ENCODE assay signal across 10 mouse cellular contexts in genomic region chr12:102309099-102309799, GRCm38 (mm10). TPM values are rescaled to one million over a fixed set of nuclear protein-coding genes. Genes with fewer than 3 reads are reported as not detected.
DNase-seq lines count a peak whose midpoint lies in the region; ATAC-seq and TF ChIP-seq lines count a peak whose summit lies in the region.
"Had no signal": no experiment of that assay in that cellular context is flagged by ENCODE, and none has a peak within 500 bp of the region (broad histone marks: within the 10 kb centered on the region; RNA-seq: fewer than 3 reads in every experiment).

No protein-coding gene starts in this region.

- H3K27me3 ChIP-seq in heart, embryonic 13.5 days (replicated peaks) = no peaks in the 10 kb centered on the region
- no peaks in the 10 kb centered on the region for H3K27me3 ChIP-seq in thymus, adult 2 months (ENCODE audit: control insufficient read depth, insufficient read depth, low read length)
- H3K27me3 ChIP-seq: intestine, embryonic 15.5 days had no signal

- no peak for ATAC-seq in heart, embryonic 13.5 days (ENCODE audit: extremely low read depth, insufficient number of reproducible peaks, low FRiP score, low TSS enrichment)
- no peak for ATAC-seq in megakaryocyte progenitor cell, adult 5-6 weeks (replicated peaks; ENCODE audit: poor library complexity)

- TF ChIP-seq CTCF in left cerebral cortex, adult 2 months (IDR thresholded peaks at IDR 0.05) = no peak
- TF ChIP-seq CTCF in thymus, adult 2 months (IDR thresholded peaks at IDR 0.05; ENCODE audit: borderline replicate concordance, control insufficient read depth, extremely low read depth, insufficient read depth, low read length, poor library complexity) = no peak

- no peak for DNase-seq in heart, postnatal 36 days
- DNase-seq in left cerebral cortex, adult 2 months (ENCODE audit: extremely low spot score in 1 of 2, low spot score in 2 of 2) = no peak
- DNase-seq in left cerebral cortex, adult 9 months (ENCODE audit: low spot score in 2 of 2) = no peak
- peak; percentile 35 for DNase-seq in thymus, adult 2 months
- DNase-seq in thymus, postnatal 4 days = no peak
- DNase-seq in embryo, embryonic 10.5 days (ENCODE audit: low spot score) = no peak
- DNase-seq: cerebellum, adult 2 months had no signal

- 75% methylated on average over 11 of the region's 11 CpGs for WGBS in heart, embryonic 13.5 days
- 54% methylated on average over 11 of the region's 11 CpGs for WGBS in thymus, adult 2 months

- H3K36me3 ChIP-seq in heart, embryonic 13.5 days = peaks cover 20% of the 10 kb centered on the region
- H3K36me3 ChIP-seq in thymus, adult 2 months (ENCODE audit: control insufficient read depth, insufficient read depth, low read length) = no peaks in the 10 kb centered on the region

- H3K27ac ChIP-seq in heart, embryonic 13.5 days (replicated peaks) = peak overlapping the region; percentile 97
- peak overlapping the region; percentile 59; the same call in 1 of the 2 replicates for H3K27ac ChIP-seq in left cerebral cortex, adult 2 months
- peak overlapping the region; percentile 76 for H3K27ac ChIP-seq in thymus, adult 2 months (ENCODE audit: control insufficient read depth, insufficient read depth, low read length)

- H3K4me1 ChIP-seq in heart, embryonic 13.5 days = peaks cover 62% of the 10 kb centered on the region
- peaks cover 52% of the 10 kb centered on the region for H3K4me1 ChIP-seq in thymus, adult 2 months (replicated peaks; ENCODE audit: control insufficient read depth, insufficient read depth, low read length)

- H3K9ac ChIP-seq in heart, embryonic 13.5 days = no peak overlapping the region
- H3K9ac ChIP-seq: intestine, embryonic 15.5 days had no signal

- intact Hi-C loops in heart, postnatal 36 days (cut with DNase I) = no loop called here
- intact Hi-C loops in left cerebral cortex, adult 2 months (cut with DNase I) = loop anchor here (5.0 kb wide), 1 partner anchor 57 kb away; no protein-coding TSS in a partner anchor

- TF ChIP-seq POLR2A in thymus, adult 2 months (IDR thresholded peaks at IDR 0.05; ENCODE audit: control insufficient read depth, extremely low read depth, insufficient read depth, low read length, poor library complexity) = no peak

- no peak overlapping the region for H3K4me2 ChIP-seq in heart, embryonic 13.5 days
- H3K4me2 ChIP-seq: intestine, embryonic 15.5 days had no signal

- H3K9me3 ChIP-seq in heart, embryonic 13.5 days = no peaks in the 10 kb centered on the region
- H3K9me3 ChIP-seq: intestine, embryonic 15.5 days had no signal

- H3K4me3 ChIP-seq in heart, embryonic 13.5 days = no peak overlapping the region
- no peak overlapping the region for H3K4me3 ChIP-seq in left cerebral cortex, adult 2 months
- H3K4me3 ChIP-seq in thymus, adult 2 months (ENCODE audit: control insufficient read depth, insufficient read depth, low read length) = no peak overlapping the region
- H3K4me3 ChIP-seq: intestine, embryonic 15.5 days had no signal

RNA-seq across cellular contexts. Expression of gene Rin3, which starts 26.4 kb away (rescaled TPM):
- polyA plus RNA-seq in heart, embryonic 13.5 days (2015; fragmentation: Nextera tagmentation; extraction: Ambion mirVana) = 8.0 and 10.2 TPM in 2 replicates
- 10 to 100 TPM; 13.7 to 21.0 TPM for total RNA-seq in heart, postnatal 36 days (2021)
- total RNA-seq in left cerebral cortex, adult 2 months (2021) = 1 to 10 TPM; 3.8 to 5.9 TPM
- 25.4 and 33.8 TPM in 2 replicates for polyA plus RNA-seq in thymus, adult 2 months (2012; rRNA removed)
- 119 and 135 TPM in 2 replicates for total RNA-seq in megakaryocyte progenitor cell, adult 5-6 weeks (2015)
- 68.0 and 70.5 TPM in 2 replicates for total RNA-seq in megakaryocyte progenitor cell, adult 5-6 weeks (2017)
